Mouse (Mus musculus): ENCODE measurements around the gene Mcts2.

Mcts2 gene

DNA sequence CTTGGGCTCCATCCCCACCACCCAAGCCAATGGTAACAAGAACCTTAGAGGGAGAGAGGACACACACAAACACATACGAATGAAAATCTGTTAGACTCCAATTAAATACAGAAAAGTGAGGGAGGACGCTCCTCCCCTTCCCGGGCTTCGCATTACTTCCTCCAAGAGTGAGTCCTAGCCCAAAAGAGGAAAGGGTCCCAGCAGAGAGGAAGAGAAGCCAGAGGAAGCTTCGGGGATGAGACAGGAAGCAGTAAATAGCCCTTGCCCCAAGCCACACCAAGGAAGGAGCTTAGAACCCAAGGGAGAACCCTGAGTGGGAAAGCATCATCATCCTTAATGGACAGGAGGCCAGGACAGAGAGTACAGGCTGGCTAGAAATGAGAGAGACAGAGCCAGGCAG is 22.2 kb downstream of the Mcts2 start:
- in situ Hi-C loops (cut with MboI; ENCODE audit: low pct_unique_long_range_greater_than_20kb in 1 of 2, low sequenced_read_pairs in 2 of 2, unreplicated experiment in 1 of 2) = no loop called here

DNA sequence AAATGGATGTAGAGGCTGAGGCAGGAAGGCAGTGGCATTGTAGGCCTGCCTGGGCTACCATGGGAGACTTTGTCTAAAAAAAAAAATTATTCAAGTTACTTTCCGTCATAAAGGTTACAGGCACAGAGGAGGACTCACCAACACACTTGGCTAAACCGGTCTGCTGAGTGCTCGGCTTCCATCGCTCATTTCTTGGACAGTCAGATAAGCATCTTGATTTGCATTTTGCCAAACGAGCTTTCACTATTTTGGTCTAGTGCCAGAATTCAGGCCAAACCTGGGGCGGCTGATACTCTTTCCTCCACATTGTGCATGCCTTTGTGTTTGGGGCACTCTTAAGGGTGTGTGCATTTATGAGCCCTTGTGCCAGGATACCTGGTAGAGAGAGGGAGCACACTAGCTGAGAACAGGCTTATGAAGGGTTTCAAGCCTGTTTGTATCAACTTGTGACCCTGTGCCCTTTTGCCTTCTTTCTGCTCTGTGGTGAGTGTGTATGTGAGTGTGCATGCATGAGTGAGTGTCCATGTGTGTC is 29.5 kb downstream of the Mcts2 start:
- in situ Hi-C loops (cut with MboI; ENCODE audit: low pct_unique_long_range_greater_than_20kb in 1 of 2, low sequenced_read_pairs in 2 of 2, unreplicated experiment in 1 of 2) = no loop called here

DNA sequence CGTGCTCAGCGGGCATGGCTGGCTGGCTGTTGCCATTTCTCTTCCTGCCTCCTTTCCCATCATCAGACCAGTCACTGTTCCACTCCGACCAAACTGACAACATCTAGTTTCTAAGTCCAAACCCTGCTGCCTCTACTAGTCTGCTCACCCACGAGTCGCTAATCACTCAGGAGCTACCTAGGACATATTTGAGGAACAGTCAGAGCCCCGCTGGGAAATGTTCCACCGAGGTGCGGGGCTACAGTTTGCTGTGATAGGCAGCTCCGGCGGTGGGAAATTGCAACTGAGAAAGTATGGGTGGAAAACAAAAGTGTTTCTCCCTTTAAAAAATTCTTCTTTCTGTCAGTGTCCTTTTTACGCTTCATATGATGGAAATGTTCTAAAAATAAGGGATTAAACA is 30.8 kb downstream of the Mcts2 start:
- in situ Hi-C loops (cut with MboI; ENCODE audit: low pct_unique_long_range_greater_than_20kb in 1 of 2, low sequenced_read_pairs in 2 of 2, unreplicated experiment in 1 of 2) = no loop called here

GRCm38 (mm10) chr2:152718076-152718475 is 31.2 kb downstream of the Mcts2 start:
- in situ Hi-C loops (cut with MboI; ENCODE audit: low pct_unique_long_range_greater_than_20kb in 1 of 2, low sequenced_read_pairs in 2 of 2, unreplicated experiment in 1 of 2) = no loop called here

DNA sequence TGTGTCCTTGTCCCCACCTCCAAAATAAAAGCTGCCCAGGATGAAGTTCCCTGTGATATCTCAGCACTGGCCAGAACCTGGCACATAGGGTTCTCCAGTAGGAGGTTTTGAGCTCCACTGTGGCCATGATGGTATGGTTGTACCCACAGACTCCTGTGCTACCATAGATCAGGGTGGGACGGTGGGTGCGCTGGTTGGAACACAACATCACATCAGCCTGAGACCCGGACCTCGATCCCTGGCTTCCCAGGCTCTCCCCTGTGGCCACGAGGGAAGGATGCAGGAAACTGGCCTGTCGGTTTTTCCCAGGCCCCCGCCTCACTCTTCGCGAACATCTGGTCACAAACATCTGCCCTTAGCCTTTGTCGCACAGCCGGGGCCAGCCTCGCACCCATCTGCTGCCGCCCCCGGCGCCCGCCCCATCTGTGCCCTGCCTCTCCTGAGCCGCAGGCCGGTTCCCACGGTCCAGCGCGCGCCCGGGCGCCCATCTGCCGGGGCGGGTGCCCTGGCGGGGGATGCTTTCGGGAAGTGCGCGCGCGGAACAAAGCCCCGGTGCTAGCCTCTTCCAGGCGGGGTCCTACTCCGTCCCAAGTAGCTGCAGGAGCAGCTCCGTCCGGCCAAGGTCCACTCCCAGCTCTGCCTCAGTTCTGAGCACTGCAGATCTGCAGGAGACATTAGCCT is 37.0 kb downstream of the Mcts2 start:
- in situ Hi-C loops (cut with MboI; ENCODE audit: low pct_unique_long_range_greater_than_20kb in 1 of 2, low sequenced_read_pairs in 2 of 2, unreplicated experiment in 1 of 2) = no loop called here

DNA sequence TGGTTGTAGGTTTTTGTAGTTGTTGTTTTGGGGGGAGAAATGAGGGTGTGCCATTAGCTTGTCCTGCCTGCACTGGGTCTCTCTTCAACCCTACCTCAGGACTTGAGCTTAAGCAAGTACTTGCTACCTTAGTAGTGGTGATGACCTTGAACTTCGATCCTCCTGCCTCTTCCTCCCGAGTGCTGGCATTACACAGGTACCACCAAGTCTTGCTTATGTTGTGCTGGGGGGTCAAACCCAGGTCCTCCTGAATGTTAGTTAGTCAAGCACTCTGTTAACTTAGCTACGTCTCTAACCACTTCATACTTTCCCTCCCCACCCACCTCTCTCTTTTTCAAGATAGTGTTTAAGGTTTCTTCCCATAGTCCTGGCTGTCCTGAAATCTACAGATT is 37.5 kb downstream of the Mcts2 start:
- in situ Hi-C loops (cut with MboI; ENCODE audit: low pct_unique_long_range_greater_than_20kb in 1 of 2, low sequenced_read_pairs in 2 of 2, unreplicated experiment in 1 of 2) = no loop called here

DNA sequence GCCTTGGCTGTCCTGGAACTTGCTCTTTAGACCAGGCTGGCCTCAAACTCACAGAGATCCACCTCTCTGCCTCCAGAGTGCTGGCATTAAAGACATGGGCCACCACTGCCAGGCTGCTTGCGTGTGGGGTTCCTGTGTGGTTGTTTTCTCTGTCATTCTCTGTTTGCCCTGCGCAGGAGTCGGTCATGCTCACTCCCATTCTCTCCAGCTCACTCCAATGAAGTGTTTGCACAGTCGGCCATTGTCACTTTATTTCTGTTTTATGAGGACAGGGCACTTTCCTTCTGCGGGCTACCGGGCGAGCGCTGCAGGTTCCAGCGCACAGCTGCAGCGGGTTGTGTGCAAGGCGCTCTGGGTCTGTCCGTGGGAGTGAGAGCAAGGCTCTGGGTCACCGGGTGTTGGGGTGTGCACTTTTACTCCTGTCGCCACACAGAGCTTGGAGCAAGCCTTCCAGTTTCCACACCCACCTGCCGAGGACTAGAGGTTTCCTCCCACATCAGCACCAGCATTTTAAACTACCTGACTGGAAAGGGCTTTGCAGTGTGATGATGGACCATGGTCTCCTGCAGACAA is 38.4 kb downstream of the Mcts2 start:
- in situ Hi-C loops (cut with MboI; ENCODE audit: low pct_unique_long_range_greater_than_20kb in 1 of 2, low sequenced_read_pairs in 2 of 2, unreplicated experiment in 1 of 2) = no loop called here

DNA sequence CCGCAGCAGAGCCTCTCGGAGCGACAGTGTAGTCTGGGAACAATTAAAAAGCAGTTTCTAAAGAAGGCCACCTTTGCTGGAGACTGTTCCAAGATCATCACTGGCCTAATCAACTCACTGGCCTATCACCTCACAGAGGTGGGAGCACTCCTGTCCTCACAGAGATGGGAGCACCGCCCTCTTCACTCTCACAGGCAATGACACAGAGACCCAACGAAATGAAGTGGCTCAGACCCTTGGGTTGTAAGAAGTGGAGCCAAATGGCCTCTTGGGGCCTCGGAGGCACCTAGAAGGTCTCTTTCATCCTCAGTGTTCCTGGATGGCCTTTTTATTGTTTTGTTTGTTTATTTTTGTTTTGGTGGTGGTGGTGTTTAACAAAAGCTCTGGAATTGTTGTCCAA is 39.4 kb downstream of the Mcts2 start:
- in situ Hi-C loops (cut with MboI; ENCODE audit: low pct_unique_long_range_greater_than_20kb in 1 of 2, low sequenced_read_pairs in 2 of 2, unreplicated experiment in 1 of 2) = no loop called here

GRCm38 (mm10) chr2:152726751-152727335 is 40.0 kb downstream of the Mcts2 start:
- in situ Hi-C loops (cut with MboI; ENCODE audit: low pct_unique_long_range_greater_than_20kb in 1 of 2, low sequenced_read_pairs in 2 of 2, unreplicated experiment in 1 of 2) = no loop called here

DNA sequence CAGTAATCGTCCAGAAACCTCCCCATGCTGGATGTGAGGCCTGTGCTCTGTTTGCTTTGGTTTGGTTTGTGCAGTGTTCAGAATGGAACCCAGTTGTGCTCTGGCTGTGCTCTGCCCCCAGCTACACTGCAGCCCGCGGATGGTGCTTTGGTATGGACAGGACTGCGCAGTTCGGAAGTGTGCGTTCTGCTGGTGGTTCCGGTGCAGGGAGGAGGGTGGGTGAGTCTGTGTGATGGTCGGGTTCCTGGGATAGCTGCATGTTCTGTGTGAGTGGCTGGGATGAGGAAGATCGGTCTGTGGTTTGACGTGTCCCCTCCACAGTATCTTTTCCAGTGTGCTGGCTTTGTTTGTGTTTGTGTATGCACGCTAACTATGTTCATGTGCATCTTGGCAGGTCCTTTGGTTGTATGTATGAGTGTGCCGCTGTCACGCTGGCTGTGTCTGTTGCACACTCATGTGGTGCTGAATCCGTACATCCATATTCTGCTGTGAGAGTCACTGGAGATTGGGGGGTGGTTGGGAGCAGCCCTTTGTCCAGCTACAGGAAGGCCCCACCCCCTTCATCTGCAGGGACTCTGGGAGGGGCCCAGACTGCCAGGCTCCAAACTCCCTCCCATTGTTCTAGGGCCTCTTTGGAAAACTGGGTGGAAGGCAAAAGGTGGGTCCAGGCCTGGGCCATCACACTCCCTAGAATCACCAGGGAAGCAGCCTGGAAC is 41.1 kb downstream of the Mcts2 start:
- in situ Hi-C loops (cut with MboI; ENCODE audit: low pct_unique_long_range_greater_than_20kb in 1 of 2, low sequenced_read_pairs in 2 of 2, unreplicated experiment in 1 of 2) = no loop called here

- in situ Hi-C loops (cut with MboI; ENCODE audit: low pct_unique_long_range_greater_than_20kb in 1 of 2, low sequenced_read_pairs in 2 of 2, unreplicated experiment in 1 of 2) = no loop called here
These were observed 41.8 kb downstream of the Mcts2 start for GRCm38 (mm10) chr2:152728594-152728993.

- in situ Hi-C loops (cut with MboI; ENCODE audit: low pct_unique_long_range_greater_than_20kb in 1 of 2, low sequenced_read_pairs in 2 of 2, unreplicated experiment in 1 of 2) = no loop called here
These were observed 42.3 kb downstream of the Mcts2 start for GRCm38 (mm10) chr2:152729013-152729635.

DNA sequence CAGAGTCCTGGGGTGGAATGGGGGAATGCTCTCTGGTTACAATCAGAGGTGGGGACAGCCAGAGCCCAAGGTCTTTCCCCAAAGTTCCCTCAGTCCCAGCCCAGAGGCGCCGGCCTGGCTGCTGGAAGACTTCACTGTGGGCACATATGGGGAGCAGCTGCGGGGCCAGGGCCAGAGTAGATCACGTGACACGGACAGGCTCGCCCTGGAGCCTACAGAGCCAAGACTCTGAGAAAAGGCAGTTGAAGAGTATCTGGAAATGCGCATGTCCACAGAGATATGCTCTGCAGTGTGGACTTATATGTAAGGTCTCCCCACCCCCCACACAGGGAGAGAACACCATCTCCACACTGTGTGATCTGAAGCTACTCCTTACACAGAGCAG is 42.8 kb downstream of the Mcts2 start:
- in situ Hi-C loops (cut with MboI; ENCODE audit: low pct_unique_long_range_greater_than_20kb in 1 of 2, low sequenced_read_pairs in 2 of 2, unreplicated experiment in 1 of 2) = no loop called here

- in situ Hi-C loops (cut with MboI; ENCODE audit: low pct_unique_long_range_greater_than_20kb in 1 of 2, low sequenced_read_pairs in 2 of 2, unreplicated experiment in 1 of 2) = no loop called here
These were observed 46.4 kb downstream of the Mcts2 start for GRCm38 (mm10) chr2:152733201-152733600.

DNA sequence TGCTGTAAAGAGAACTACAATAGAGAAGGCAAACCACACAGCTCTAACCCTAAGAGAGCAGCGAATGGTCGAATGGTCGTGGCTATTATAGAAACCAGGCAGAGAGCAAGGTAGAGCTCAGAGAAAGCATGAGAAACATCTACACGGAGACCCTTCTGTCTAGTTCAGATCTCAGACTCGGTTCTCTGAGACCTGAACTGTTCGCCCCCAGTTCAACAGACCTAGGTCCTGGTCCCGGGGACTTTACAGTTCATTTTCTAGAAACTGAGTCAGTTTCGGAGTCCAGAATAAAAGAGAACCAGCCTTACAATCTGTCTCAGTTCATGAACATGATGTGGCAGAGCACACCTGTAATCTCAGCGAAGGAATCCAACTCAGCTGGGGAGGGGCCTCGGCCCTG is 47.7 kb downstream of the Mcts2 start:
- in situ Hi-C loops (cut with MboI; ENCODE audit: low pct_unique_long_range_greater_than_20kb in 1 of 2, low sequenced_read_pairs in 2 of 2, unreplicated experiment in 1 of 2) = no loop called here

- in situ Hi-C loops (cut with MboI; ENCODE audit: low pct_unique_long_range_greater_than_20kb in 1 of 2, low sequenced_read_pairs in 2 of 2, unreplicated experiment in 1 of 2) = loop anchor here (5.0 kb wide), 1 partner anchor 33 kb away; no protein-coding TSS in a partner anchor
These were observed 48.1 kb downstream of the Mcts2 start for GRCm38 (mm10) chr2:152734984-152735383.

DNA sequence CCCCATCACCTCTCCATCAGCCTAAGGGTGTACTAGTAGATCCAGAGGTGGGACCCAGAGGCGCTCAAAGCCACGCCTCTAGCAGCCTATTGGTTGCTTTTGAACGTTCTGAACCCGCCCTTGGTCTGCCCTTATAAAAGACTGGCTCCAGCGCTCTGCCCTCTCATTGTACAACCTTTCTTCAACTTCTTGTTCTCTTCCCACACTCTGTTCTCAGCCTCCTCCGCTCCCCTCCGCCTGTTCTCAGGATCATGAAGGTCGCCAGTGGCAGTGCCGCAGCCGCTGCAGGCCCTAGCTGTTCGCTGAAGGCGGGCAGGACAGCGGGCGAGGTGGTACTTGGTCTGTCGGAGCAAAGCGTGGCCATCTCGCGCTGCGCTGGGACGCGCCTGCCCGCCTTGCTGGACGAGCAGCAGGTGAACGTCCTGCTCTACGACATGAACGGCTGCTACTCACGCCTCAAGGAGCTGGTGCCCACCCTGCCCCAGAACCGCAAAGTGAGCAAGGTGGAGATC is 49.3 kb downstream of the Mcts2 start, which contains the start of gene Id1:
TSS of gene Id1 (plus strand) at position 162 of the 512 bp plus-strand sequence.
- in situ Hi-C loops (cut with MboI; ENCODE audit: low pct_unique_long_range_greater_than_20kb in 1 of 2, low sequenced_read_pairs in 2 of 2, unreplicated experiment in 1 of 2) = loop anchor here (5.0 kb wide), 1 partner anchor 34 kb away; no protein-coding TSS in a partner anchor

- in situ Hi-C loops (cut with MboI; ENCODE audit: low pct_unique_long_range_greater_than_20kb in 1 of 2, low sequenced_read_pairs in 2 of 2, unreplicated experiment in 1 of 2) = loop anchor here (5.0 kb wide), 1 partner anchor 34 kb away; no protein-coding TSS in a partner anchor
These were observed 49.9 kb downstream of the Mcts2 start for GRCm38 (mm10) chr2:152736748-152737147.
